Mouse (Mus musculus) bone marrow macrophage, adult 2 months (primary cell): ENCODE results near the gene Terb2.

Experiments
- CTCF ChIP-seq: IDR thresholded peaks from 2 replicates; pipeline ENCODE4 v1.5.1; 2012; ENCODE audit warnings: low read depth, mild to moderate bottlenecking, low read length, moderate library complexity
- POLR2A ChIP-seq: IDR thresholded peaks from 2 replicates; pipeline ENCODE4 v1.6.1; 2012; ENCODE audit warnings: mild to moderate bottlenecking, low read depth, low read length, borderline replicate concordance

DNA sequence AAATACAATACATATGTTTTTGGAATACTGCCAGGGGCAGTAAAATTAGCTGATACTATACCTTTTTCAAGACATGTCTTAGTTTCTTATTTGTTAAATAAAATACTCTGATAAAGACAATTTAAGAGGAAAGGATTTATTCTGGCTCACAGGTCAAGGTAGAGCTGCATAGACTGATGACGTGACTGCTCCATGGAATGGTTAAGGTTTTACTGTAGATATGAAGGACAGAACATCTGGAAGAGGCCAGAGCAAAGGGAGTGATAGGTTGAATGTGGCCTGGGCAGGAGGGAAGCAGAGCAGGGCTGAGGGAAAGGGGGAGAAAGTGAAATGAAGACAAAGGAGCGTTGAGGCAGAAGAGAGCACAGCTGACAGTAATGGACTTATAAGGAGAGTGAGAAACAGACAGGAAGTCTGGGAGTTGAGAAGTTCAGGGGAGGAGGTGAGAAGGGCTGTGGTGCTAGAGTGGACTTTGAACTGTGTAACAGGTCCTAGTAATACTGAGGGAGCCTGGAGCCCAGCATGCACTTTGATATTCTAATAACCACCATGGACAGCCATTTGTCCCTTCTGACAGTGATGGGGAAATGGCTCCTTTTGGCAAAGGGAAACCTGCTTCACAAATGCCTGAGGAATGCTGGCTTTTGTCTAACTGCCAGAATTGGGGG lies 20.5 kb downstream of the Terb2 start:
- TF ChIP-seq CTCF (no peak), POLR2A (no peak)
